Mouse (Mus musculus): ENCODE data around the gene Zdbf2.

Zdbf2 gene

GRCm38 (mm10) chr1:63258501-63258900 is 14.6 kb upstream of the Zdbf2 start:
- no peak for TF ChIP-seq GATA4 (IDR thresholded peaks at IDR 0.05; ENCODE audit: insufficient replicate concordance, low read length)

- TF ChIP-seq GATA4 (IDR thresholded peaks at IDR 0.05; ENCODE audit: insufficient replicate concordance, low read length) = no peak
Observed at GRCm38 (mm10) chr1:63259271-63259830, 13.7 kb upstream of the Zdbf2 start.

GRCm38 (mm10) chr1:63259916-63260741 is 12.9 kb upstream of the Zdbf2 start:
- no peak for TF ChIP-seq GATA4 (IDR thresholded peaks at IDR 0.05; ENCODE audit: insufficient replicate concordance, low read length)

- no peak for TF ChIP-seq GATA4 (IDR thresholded peaks at IDR 0.05; ENCODE audit: insufficient replicate concordance, low read length)
Observed at GRCm38 (mm10) chr1:63260742-63261033, 12.4 kb upstream of the Zdbf2 start.

GRCm38 (mm10) chr1:63261041-63261590 is 11.9 kb upstream of the Zdbf2 start:
- no peak for TF ChIP-seq GATA4 (IDR thresholded peaks at IDR 0.05; ENCODE audit: insufficient replicate concordance, low read length)

GRCm38 (mm10) chr1:63263671-63264070 is 9.4 kb upstream of the Zdbf2 start:
- no peak for TF ChIP-seq GATA4 (IDR thresholded peaks at IDR 0.05; ENCODE audit: insufficient replicate concordance, low read length)

- no peak for TF ChIP-seq GATA4 (IDR thresholded peaks at IDR 0.05; ENCODE audit: insufficient replicate concordance, low read length)
Observed at GRCm38 (mm10) chr1:63265461-63265860, 7.6 kb upstream of the Zdbf2 start.

- TF ChIP-seq GATA4 (IDR thresholded peaks at IDR 0.05; ENCODE audit: insufficient replicate concordance, low read length) = no peak
Observed at GRCm38 (mm10) chr1:63266121-63266520, 6.9 kb upstream of the Zdbf2 start.

- no peak for TF ChIP-seq GATA4 (IDR thresholded peaks at IDR 0.05; ENCODE audit: insufficient replicate concordance, low read length)
Observed at GRCm38 (mm10) chr1:63266716-63267115, 6.3 kb upstream of the Zdbf2 start.

GRCm38 (mm10) chr1:63272125-63272675 is 865 bp upstream of the Zdbf2 start:
- TF ChIP-seq GATA4 (IDR thresholded peaks at IDR 0.05; ENCODE audit: insufficient replicate concordance, low read length) = no peak

GRCm38 (mm10) chr1:63273339-63273951 is 380 bp downstream of the Zdbf2 start:
- no peak for TF ChIP-seq GATA4 (IDR thresholded peaks at IDR 0.05; ENCODE audit: insufficient replicate concordance, low read length)

- TF ChIP-seq GATA4 (IDR thresholded peaks at IDR 0.05; ENCODE audit: insufficient replicate concordance, low read length) = no peak
Observed at GRCm38 (mm10) chr1:63274046-63274730, 1.1 kb downstream of the Zdbf2 start.

- TF ChIP-seq GATA4 (IDR thresholded peaks at IDR 0.05; ENCODE audit: insufficient replicate concordance, low read length) = no peak
Observed at GRCm38 (mm10) chr1:63278106-63278505, 5.0 kb downstream of the Zdbf2 start.

GRCm38 (mm10) chr1:63293965-63294364 is 20.9 kb downstream of the Zdbf2 start:
- no peak for TF ChIP-seq GATA4 (IDR thresholded peaks at IDR 0.05; ENCODE audit: insufficient replicate concordance, low read length)

GRCm38 (mm10) chr1:63309661-63310060 is 36.6 kb downstream of the Zdbf2 start:
- TF ChIP-seq GATA4 (IDR thresholded peaks at IDR 0.05; ENCODE audit: insufficient replicate concordance, low read length) = no peak

All from liver, adult (tissue).